Mouse (Mus musculus) layer of hippocampus, postnatal 14 days (tissue): Measurements from ENCODE around the gene Alyref. TPM values are rescaled to one million over a fixed set of nuclear protein-coding genes. Genes with fewer than 3 reads are reported as not detected.
A peak's percentile ranks its signal among the peaks of the same experiment; 100 is the strongest.
"Not testable (repeated sequence)": the region's sequence is repeated elsewhere in the genome, so short reads cannot be mapped to it uniquely, and the experiment has no call there.

Experiments
- DNase-seq, 2 experiments: peaks; one replicate each; pipeline ENCODE4 v3.0.0; 2021 to 2022; ENCODE audit warnings: low spot score in 2 of 2, mixed read lengths in 1 of 2
- total RNA-seq, 2 experiments: library from RNA; stranded (reverse); gene quantifications; 2 replicates each; pipeline ENCODE4 v1.2.3; 2021

Alyref gene
- total RNA-seq, 2 experiments from 2014 or later = 69.3 to 77.0 TPM

GRCm38 (mm10) chr11:120575046-120575445 lies 23.1 kb downstream of the Alyref start:
- DNase-seq = no peak

GRCm38 (mm10) chr11:120574278-120574600 lies 23.9 kb downstream of the Alyref start:
- no peak for DNase-seq

GRCm38 (mm10) chr11:120573585-120574277 lies 24.4 kb downstream of the Alyref start:
- no peak for DNase-seq

GRCm38 (mm10) chr11:120572752-120573584 lies 25.2 kb downstream of the Alyref start, which contains the start of gene P4hb:
TSS of gene P4hb (minus strand) at chr11:120573253.
- peak; percentile 100 for DNase-seq

GRCm38 (mm10) chr11:120572417-120572751 lies 25.8 kb downstream of the Alyref start:
- no peak for DNase-seq

- no peak for DNase-seq
These were observed 26.3 kb downstream of the Alyref start for GRCm38 (mm10) chr11:120571754-120572416.

GRCm38 (mm10) chr11:120571122-120571521 lies 27.0 kb downstream of the Alyref start:
- DNase-seq = no peak

- DNase-seq = no peak
These were observed 29.8 kb downstream of the Alyref start for GRCm38 (mm10) chr11:120568324-120568723.

- DNase-seq = no peak
These were observed 33.1 kb downstream of the Alyref start for GRCm38 (mm10) chr11:120565114-120565513.

GRCm38 (mm10) chr11:120562949-120563348 lies 35.2 kb downstream of the Alyref start:
- no peak for DNase-seq

GRCm38 (mm10) chr11:120560952-120561728 lies 37.0 kb downstream of the Alyref start:
- DNase-seq = no peak

GRCm38 (mm10) chr11:120558843-120559242 lies 39.3 kb downstream of the Alyref start:
- not testable (repeated sequence) for DNase-seq

- DNase-seq = no peak
These were observed 42.9 kb downstream of the Alyref start for GRCm38 (mm10) chr11:120555260-120555659.

GRCm38 (mm10) chr11:120554834-120555233 lies 43.3 kb downstream of the Alyref start:
- no peak for DNase-seq

- no peak for DNase-seq
These were observed 45.4 kb downstream of the Alyref start for GRCm38 (mm10) chr11:120552736-120553135.

GRCm38 (mm10) chr11:120550810-120551440 lies 47.2 kb downstream of the Alyref start, which contains the start of gene Ppp1r27:
TSS of gene Ppp1r27 (minus strand) at chr11:120551132.
- DNase-seq = no peak

GRCm38 (mm10) chr11:120549986-120550809 lies 48.0 kb downstream of the Alyref start:
- no peak for DNase-seq

- peak; percentile 87 to 95 for DNase-seq
These were observed 48.8 kb downstream of the Alyref start, which contains the start of gene Mcrip1 for GRCm38 (mm10) chr11:120549168-120549945. TSS of gene Mcrip1 (minus strand) at chr11:120549727.

GRCm38 (mm10) chr11:120548786-120549167 lies 49.4 kb downstream of the Alyref start:
- no peak for DNase-seq
